Mouse (Mus musculus) adrenal gland, postnatal 36 days (tissue): ENCODE results near the gene Gm20817. TPM values are rescaled to one million over a fixed set of nuclear protein-coding genes. Genes with fewer than 3 reads are reported as not detected.
"Not testable (repeated sequence)": the region's sequence is repeated elsewhere in the genome, so short reads cannot be mapped to it uniquely, and the experiment has no call there.

ENCODE experiments used
- DNase-seq, 2 experiments: peaks; one replicate each; pipeline ENCODE4 v3.0.0; 2021; ENCODE audit warnings: mixed read lengths in 1 of 2
- long read RNA-seq, 2 experiments: library from polyadenylated mRNA; stranded (forward); transcript quantifications; one replicate each; pipeline ENCODE4 v2.0.0; 2021; ENCODE audit warnings: borderline sequencing depth in 2 of 2
- total RNA-seq, 2 experiments: library from RNA; stranded (reverse); gene quantifications; 2 replicates each; pipeline ENCODE4 v1.2.3; 2021

The Gm20817 gene
- not detected for total RNA-seq
- long read RNA-seq, experiment 1 = 0 reads
- long read RNA-seq, experiment 2 = 0 reads

GRCm38 (mm10) chrY:68832628-68833027 lies at the start of gene Gm20817:
Gene Gm20817, minus strand, starts transcription at chrY:68832728.
- DNase-seq = not testable (repeated sequence)
